Mouse (Mus musculus) cortical plate, adult 2 months (tissue): ENCODE results near the gene Chil1. TPM values are rescaled to one million over a fixed set of nuclear protein-coding genes. Genes with fewer than 3 reads are reported as not detected.

Experiments
- H3K27ac ChIP-seq: fragments of 200-500 bp; 2 replicates; pipeline ENCODE4 v1.5.1; 2012; ENCODE audit warnings: low read length, control low read depth, inconsistent platforms; ENCODE audit not compliant: insufficient read depth
- H3K4me1 ChIP-seq: fragments of 200-500 bp; 2 replicates; pipeline ENCODE4 v1.6.1; 2011; ENCODE audit warnings: low read length; ENCODE audit not compliant: control insufficient read depth, insufficient read depth
- H3K4me3 ChIP-seq: fragments of 200-500 bp; 2 replicates; pipeline ENCODE4 v1.5.1; 2011; ENCODE audit warnings: mild to moderate bottlenecking, low read length, control low read depth; ENCODE audit not compliant: insufficient read depth
- CTCF ChIP-seq: fragments of 200-500 bp; IDR thresholded peaks from 2 replicates; pipeline ENCODE4 v1.5.1; 2011; ENCODE audit warnings: mild to moderate bottlenecking, control low read depth, low read length; ENCODE audit not compliant: insufficient read depth; ENCODE audit errors: extremely low read depth
- POLR2A ChIP-seq: fragments of 200-500 bp; IDR thresholded peaks from 2 replicates; pipeline ENCODE4 v1.6.1; 2011; ENCODE audit warnings: mild to moderate bottlenecking, low read length, control low read depth; ENCODE audit not compliant: insufficient read depth; ENCODE audit errors: extremely low read depth
- polyA plus RNA-seq: library from polyadenylated mRNA; depleted of rRNA; stranded (reverse); fragments of >200 nt; gene quantifications from 2 replicates; pipeline ENCODE4 v1.2.3, GENCODE M21; 2012; rRNA removed

The Chil1 gene
- polyA plus RNA-seq, 1 experiment: 18.1 TPM

GRCm38 (mm10) chr1:134233681-134234454 lies 51.9 kb downstream of the Chil1 start:
- Histone ChIP-seq H3K27ac (peak overlapping the region; percentile 85), H3K4me1 (peaks cover 10% of the 10 kb centered on the region)

GRCm38 (mm10) chr1:134234455-134235390 lies 52.7 kb downstream of the Chil1 start:
- Histone ChIP-seq H3K4me1 (peaks cover 9% of the 10 kb centered on the region), H3K27ac (peak overlapping the region; percentile 88), H3K4me3 (peak overlapping the region; percentile 87)
- TF ChIP-seq POLR2A (peak; percentile 80; the same call in 1 of the 2 replicates), CTCF (no peak)

More at GRCm38 (mm10) chr1:134233681-134234454, 51.9 kb downstream of the Chil1 start:
- peak overlapping the region; percentile 87 for H3K4me3 ChIP-seq
- TF ChIP-seq CTCF: no peak
- no peak for TF ChIP-seq POLR2A

- TF ChIP-seq CTCF (no peak), POLR2A (peak; percentile 57; the same call in 1 of the 2 replicates)
- peaks cover 4% of the 10 kb centered on the region for H3K4me1 ChIP-seq
- H3K4me3 ChIP-seq: peak within 1 kb of the TSS; percentile 87
- peak within 1 kb of the TSS; percentile 88 for H3K27ac ChIP-seq
Measured at GRCm38 (mm10) chr1:134235391-134235921, 53.5 kb downstream of the Chil1 start, which contains the start of gene Adora1. Adora1 (minus strand) TSS chr1:134235431.

GRCm38 (mm10) chr1:134236142-134236541 lies 54.2 kb downstream of the Chil1 start:
- Histone ChIP-seq H3K4me1 (peaks cover 3% of the 10 kb centered on the region), H3K4me3 (no peak overlapping the region; the same call in 1 of the 2 replicates), H3K27ac (no peak overlapping the region)
- TF ChIP-seq POLR2A (no peak), CTCF (no peak)

GRCm38 (mm10) chr1:134237438-134237837 lies 55.5 kb downstream of the Chil1 start:
- TF ChIP-seq POLR2A (no peak), CTCF (no peak)
- peaks cover 4% of the 10 kb centered on the region for H3K4me1 ChIP-seq
- H3K27ac ChIP-seq: no peak overlapping the region
- H3K4me3 ChIP-seq: no peak overlapping the region

Other genes starting within 250 kb of the Chil1 start
- gene Fmod, start 144.9 kb upstream of the Chil1 start, polyA plus RNA-seq: 11.4 and 13.7 TPM in 2 replicates
- gene Btg2, start 103.1 kb upstream of the Chil1 start, polyA plus RNA-seq: 16.0 and 19.8 TPM in 2 replicates
- gene Chit1, start 70.9 kb upstream of the Chil1 start, polyA plus RNA-seq: 0.13 and 0.19 TPM in 2 replicates
- gene Mybph, start 11.3 kb downstream of the Chil1 start, polyA plus RNA-seq: 0.17 and 0.23 TPM in 2 replicates
- 154 and 161 TPM in 2 replicates for gene Adora1, start 53.3 kb downstream of the Chil1 start, polyA plus RNA-seq
- 0.08 and 0.13 TPM in 2 replicates for gene Myog, start 107.8 kb downstream of the Chil1 start, polyA plus RNA-seq
- 52.6 and 59.5 TPM in 2 replicates for gene Ppfia4, start 150.8 kb downstream of the Chil1 start, polyA plus RNA-seq
- 56.2 and 62.5 TPM in 2 replicates for gene Tmem183a, start 179.8 kb downstream of the Chil1 start, polyA plus RNA-seq
- not detected in 2 replicates for gene 4933406M09Rik, start 203.8 kb downstream of the Chil1 start, polyA plus RNA-seq
- 14.3 and 15.4 TPM in 2 replicates for gene Cyb5r1, start 223.4 kb downstream of the Chil1 start, polyA plus RNA-seq
- 59.2 and 59.7 TPM in 2 replicates for gene Adipor1, start 233.2 kb downstream of the Chil1 start, polyA plus RNA-seq